Mouse (Mus musculus) ZHBTc4 (cell line): ENCODE results near the gene Nsun6.

Experiments used
- DNase-seq: peaks from one replicate; pipeline ENCODE4 v3.0.0-alpha.2; 2011; ENCODE audit warnings: low read depth, low spot score

Nsun6 gene

GRCm38 (mm10) chr2:14992531-14992930 is 62.3 kb downstream of the Nsun6 start:
- DNase-seq, result no peak

- no peak for DNase-seq
Measured at GRCm38 (mm10) chr2:14989350-14989749, 65.5 kb downstream of the Nsun6 start.

GRCm38 (mm10) chr2:14988451-14988850 is 66.4 kb downstream of the Nsun6 start:
- DNase-seq, result no peak

GRCm38 (mm10) chr2:14984029-14984428 is 70.8 kb downstream of the Nsun6 start:
- DNase-seq, result no peak

- DNase-seq, result no peak
Measured at GRCm38 (mm10) chr2:14961493-14961892, 93.4 kb downstream of the Nsun6 start.

- DNase-seq, result no peak
Measured at GRCm38 (mm10) chr2:14960963-14961488, 93.8 kb downstream of the Nsun6 start.

- DNase-seq, result no peak
Measured at GRCm38 (mm10) chr2:14953090-14953489, 101.8 kb downstream of the Nsun6 start.
